Mouse (Mus musculus) G1E (cell line): ENCODE results near the gene Cln3. TPM values are rescaled to one million over a fixed set of nuclear protein-coding genes. Genes with fewer than 3 reads are reported as not detected.

Source experiments
- ATAC-seq: 2 replicates; pipeline ENCODE4 v1.8.0; 2016; ENCODE audit warnings: mild to moderate bottlenecking; ENCODE audit not compliant: insufficient number of reproducible peaks, poor library complexity, low FRiP score, severe bottlenecking; ENCODE audit errors: extremely low read depth
- DNase-seq: peaks from one replicate; pipeline ENCODE4 v3.0.0; 2012; ENCODE audit warnings: low spot score
- H3K27me3 ChIP-seq: 2 replicates; pipeline ENCODE4 v1.6.1; 2012; ENCODE audit warnings: mild to moderate bottlenecking, low read length, inconsistent platforms; ENCODE audit not compliant: insufficient read depth
- H3K36me3 ChIP-seq: replicated peaks from 2 replicates; pipeline ENCODE3; 2012; ENCODE audit warnings: mild to moderate bottlenecking, inconsistent platforms
- H3K4me1 ChIP-seq: 2 replicates; pipeline ENCODE4 v1.6.1; 2012; ENCODE audit warnings: low read depth, low read length, inconsistent platforms, mixed read lengths; ENCODE audit not compliant: insufficient read depth
- H3K4me3 ChIP-seq: 2 replicates; pipeline ENCODE4 v1.5.1; 2012; ENCODE audit warnings: low read depth, mild to moderate bottlenecking, inconsistent platforms, low read length, moderate library complexity, mixed read lengths
- H3K9me3 ChIP-seq: replicated peaks from 2 replicates; pipeline ENCODE4 v1.6.1; 2012; ENCODE audit warnings: inconsistent platforms
- CTCF ChIP-seq: IDR thresholded peaks from 2 replicates; pipeline ENCODE4 v1.5.1; 2012; ENCODE audit warnings: low read depth, low read length, inconsistent platforms, mixed read lengths
- GATA1 ChIP-seq: IDR thresholded peaks from 2 replicates; pipeline ENCODE4 v1.6.1; 2012; ENCODE audit warnings: borderline replicate concordance, low read length, inconsistent platforms, mixed read lengths
- GATA2 ChIP-seq: IDR thresholded peaks from 2 replicates; pipeline ENCODE4 v1.6.1; 2012; ENCODE audit warnings: low read depth, low read length, inconsistent platforms, borderline replicate concordance
- POLR2AphosphoS5 ChIP-seq: IDR thresholded peaks from 2 replicates; pipeline ENCODE4 v1.6.1; 2012; ENCODE audit warnings: low read depth, low read length, inconsistent platforms; ENCODE audit not compliant: insufficient replicate concordance
- TAL1 ChIP-seq: conservative IDR thresholded peaks from 2 replicates; pipeline ENCODE4 v1.6.1; 2012; ENCODE audit warnings: low read depth, low read length, inconsistent platforms, mixed read lengths
- polyA plus RNA-seq: library from polyadenylated mRNA; stranded (reverse); fragments of >175 nt; gene quantifications from 2 replicates; pipeline ENCODE4 v1.2.3, GENCODE M21; 2012
- total RNA-seq, 2 experiments: library from RNA; stranded (forward) in 1 of 2; stranded (reverse) in 1 of 2; fragments of 200-1000 nt in 1 of 2; fragments of >200 nt in 1 of 2; fragmentation: Nextera tagmentation in 1 of 2; gene quantifications; 2 replicates each; pipeline ENCODE4 v1.2.3; 2014 to 2017

Cln3 gene
- total and polyA plus RNA-seq, 3 experiments = 15.4 to 49.9 (median 27.9) TPM

DNA sequence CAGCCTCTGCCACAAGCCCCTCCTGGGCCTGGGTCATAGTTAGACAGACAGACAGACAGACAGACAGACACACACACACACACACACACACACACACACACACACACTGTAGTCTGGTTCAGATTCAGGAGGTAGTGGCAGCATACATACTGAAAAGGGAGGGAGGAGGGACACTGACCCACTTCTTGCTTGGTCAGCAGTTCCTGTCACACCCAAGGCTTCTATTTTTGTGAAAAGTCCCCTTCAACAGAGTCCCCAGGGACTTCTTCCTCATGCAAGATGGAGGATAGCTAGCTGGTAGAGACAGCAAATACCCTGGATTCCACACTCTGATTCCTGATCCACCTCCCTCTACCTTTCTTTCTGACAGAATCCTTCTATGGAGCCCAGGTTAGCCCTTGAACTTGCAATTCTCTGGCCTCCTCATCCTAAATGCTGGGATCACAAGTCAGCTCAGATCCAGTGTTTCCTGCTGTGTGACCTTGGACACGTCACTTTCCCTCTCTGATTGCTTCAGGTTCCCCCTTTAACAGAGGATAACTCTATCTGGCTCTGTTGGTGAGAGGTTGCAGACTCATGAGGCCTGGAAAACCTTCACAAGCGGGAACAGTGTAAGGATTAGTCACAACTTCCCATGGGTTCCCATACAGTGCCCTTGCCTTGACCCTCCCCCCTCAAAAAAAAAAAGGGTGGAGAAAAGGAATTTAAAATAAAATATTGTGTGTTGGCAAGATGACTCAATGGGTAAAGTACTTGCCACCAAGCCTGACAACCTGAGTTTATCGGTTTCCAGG, 40.4 kb upstream of the Cln3 start:
- Histone ChIP-seq H3K4me1 (peaks cover 64% of the 10 kb centered on the region), H3K36me3 (peaks cover 6% of the 10 kb centered on the region), H3K27me3 (no peaks in the 10 kb centered on the region), H3K4me3 (peak overlapping the region; percentile 67; the same call in 1 of the 2 replicates), H3K9me3 (no peaks in the 10 kb centered on the region)
- DNase-seq (no peak), ATAC-seq (no peak)
- TF ChIP-seq POLR2AphosphoS5 (no peak), CTCF (no peak), TAL1 (no peak), GATA1 (no peak)

GRCm38 (mm10) chr7:126625369-126625768, 39.8 kb upstream of the Cln3 start:
- Histone ChIP-seq H3K4me1 (peaks cover 62% of the 10 kb centered on the region), H3K9me3 (no peaks in the 10 kb centered on the region), H3K4me3 (peak overlapping the region; percentile 67), H3K27me3 (no peaks in the 10 kb centered on the region), H3K36me3 (peaks cover 6% of the 10 kb centered on the region)
- DNase-seq = peak; percentile 71
- ATAC-seq = no peak
- TF ChIP-seq CTCF = no peak
- TF ChIP-seq GATA2 = no peak
- no peak for TF ChIP-seq GATA1
- no peak for TF ChIP-seq TAL1
- TF ChIP-seq POLR2AphosphoS5 = no peak

GRCm38 (mm10) chr7:126624774-126625173, 39.2 kb upstream of the Cln3 start:
- H3K27me3 ChIP-seq = no peaks in the 10 kb centered on the region
- DNase-seq = no peak
- TF ChIP-seq CTCF (no peak), GATA1 (no peak), TAL1 (no peak), GATA2 (no peak), POLR2AphosphoS5 (no peak)
- H3K36me3 ChIP-seq = peaks cover 6% of the 10 kb centered on the region
- H3K4me3 ChIP-seq = peak overlapping the region; percentile 67; the same call in 1 of the 2 replicates
- ATAC-seq = no peak
- H3K9me3 ChIP-seq = no peaks in the 10 kb centered on the region
- H3K4me1 ChIP-seq = peaks cover 62% of the 10 kb centered on the region

- no peak for DNase-seq
- H3K4me1 ChIP-seq = peaks cover 52% of the 10 kb centered on the region
- no peak overlapping the region for H3K4me3 ChIP-seq
- H3K27me3 ChIP-seq = no peaks in the 10 kb centered on the region
- TF ChIP-seq TAL1 (no peak), POLR2AphosphoS5 (no peak), GATA1 (no peak), CTCF (no peak), GATA2 (no peak)
- no peak for ATAC-seq
- peaks cover 6% of the 10 kb centered on the region for H3K36me3 ChIP-seq
- no peaks in the 10 kb centered on the region for H3K9me3 ChIP-seq
Measured at GRCm38 (mm10) chr7:126623381-126623780, 37.8 kb upstream of the Cln3 start.

- H3K9me3 ChIP-seq = no peaks in the 10 kb centered on the region
- H3K36me3 ChIP-seq = peaks cover 6% of the 10 kb centered on the region
- DNase-seq (no peak), ATAC-seq (no peak)
- no peak for TF ChIP-seq CTCF
- TF ChIP-seq GATA2 = no peak
- H3K27me3 ChIP-seq = peaks cover under 1% of the 10 kb centered on the region; the same call in 1 of the 2 replicates
- H3K4me3 ChIP-seq = no peak overlapping the region
- H3K4me1 ChIP-seq = peaks cover 49% of the 10 kb centered on the region
Measured at GRCm38 (mm10) chr7:126621452-126622359, 36.1 kb upstream of the Cln3 start.

- no peak for ATAC-seq
- DNase-seq = no peak
- Histone ChIP-seq H3K27me3 (peaks cover 11% of the 10 kb centered on the region), H3K4me3 (no peak overlapping the region), H3K36me3 (peaks cover 6% of the 10 kb centered on the region), H3K9me3 (no peaks in the 10 kb centered on the region), H3K4me1 (peaks cover 33% of the 10 kb centered on the region)
- TF ChIP-seq POLR2AphosphoS5 = no peak
- TF ChIP-seq TAL1 = no peak
- no peak for TF ChIP-seq CTCF
- no peak for TF ChIP-seq GATA1
- TF ChIP-seq GATA2 = no peak
Measured at GRCm38 (mm10) chr7:126619559-126620275, 34.1 kb upstream of the Cln3 start.
